Mouse (Mus musculus): ENCODE data around the gene Tctex1d2.

Tctex1d2 gene

DNA sequence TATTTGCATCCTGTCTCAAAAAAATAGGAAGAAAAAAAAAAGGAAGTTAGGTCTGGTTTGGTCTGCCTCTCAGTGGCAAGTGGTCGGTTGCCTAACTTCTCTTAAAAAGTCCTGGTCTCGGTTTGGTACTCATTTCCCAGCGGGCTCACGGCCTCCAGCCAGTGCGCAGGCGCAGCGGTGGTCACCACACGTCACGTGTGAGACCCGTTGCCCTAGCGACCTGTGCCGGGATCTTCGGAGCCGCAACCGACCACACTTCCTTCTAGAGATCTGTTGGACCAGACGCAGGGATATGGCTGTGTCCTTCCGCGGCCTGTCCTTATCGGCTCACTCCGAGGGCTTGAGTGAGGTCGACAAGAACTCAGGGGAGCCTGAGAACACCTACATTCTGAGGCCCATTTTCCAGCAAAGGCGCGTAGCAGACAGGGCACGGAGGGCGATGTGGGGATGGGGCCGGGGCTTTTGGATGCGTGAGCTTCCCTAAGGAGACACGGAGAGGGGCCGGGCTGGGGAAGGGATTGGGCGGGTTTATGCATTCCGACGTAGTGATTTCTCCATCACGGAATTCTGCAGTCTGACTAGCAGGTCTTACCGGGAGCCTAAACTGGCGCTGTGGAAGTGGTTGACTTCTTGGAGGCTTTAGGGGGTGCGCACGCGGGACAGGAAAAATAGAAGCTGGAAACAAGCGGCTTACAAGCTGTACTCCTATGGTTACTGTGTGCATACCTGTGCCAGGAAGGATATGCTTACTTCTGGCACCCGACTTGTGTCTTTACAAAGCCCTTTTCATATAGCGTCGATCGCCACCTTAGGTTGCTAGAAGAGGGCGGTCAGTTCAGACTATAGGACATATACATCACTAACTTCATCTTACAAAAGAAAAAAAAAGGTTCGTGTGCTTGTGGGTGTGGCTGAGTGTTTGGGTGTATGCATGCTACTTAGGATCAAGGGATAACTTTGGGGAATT, at the start of gene Tctex1d2:
TSS of gene Tctex1d2 (plus strand) at position 186 of the 967 bp plus-strand sequence.
- CTCF ChIA-PET: interaction anchor here (0.6 kb wide), 1 partner anchor 26 kb away, joined by 4 read pairs; no protein-coding TSS in a partner anchor

DNA sequence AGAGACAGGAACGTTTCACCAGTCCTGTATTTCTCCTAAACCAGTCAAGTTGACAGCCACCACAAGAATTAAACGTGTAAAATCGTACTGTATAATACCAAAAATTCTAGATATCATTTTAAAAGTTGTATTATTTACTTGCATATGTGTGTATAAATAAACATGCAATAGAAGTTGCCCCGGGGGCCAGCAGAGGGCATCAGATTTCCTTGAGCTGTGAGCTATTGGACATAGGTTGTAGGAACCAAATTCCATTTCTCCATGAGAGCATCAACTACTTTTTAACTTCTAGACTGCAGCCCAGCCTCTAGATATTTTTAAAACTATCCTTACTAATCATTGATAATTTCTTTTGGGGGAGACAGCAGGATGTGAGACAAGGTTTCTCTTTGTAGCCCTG, 48.2 kb upstream of the Tctex1d2 start:
- CTCF ChIA-PET: no interaction called here

DNA sequence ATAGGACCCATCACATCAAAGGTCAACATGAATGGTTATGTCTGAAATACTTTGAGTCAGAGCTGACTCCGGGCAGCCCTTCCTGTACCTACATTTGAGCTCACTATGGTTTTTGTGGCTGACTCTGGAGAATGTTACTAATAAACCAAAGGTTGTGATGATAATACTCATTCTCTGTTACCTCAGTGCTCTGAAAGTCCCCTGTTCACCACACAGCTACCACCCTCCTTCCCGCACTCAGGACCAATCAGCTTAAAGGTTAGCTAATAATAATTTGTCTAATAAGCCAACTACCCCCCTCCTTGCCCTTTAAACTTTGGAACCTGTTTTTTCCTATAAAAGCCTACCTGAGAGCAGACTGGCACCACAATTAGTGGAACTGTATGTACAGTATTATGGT, 39.9 kb upstream of the Tctex1d2 start:
- CTCF ChIA-PET: no interaction called here

GRCm38 (mm10) chr16:32382901-32383300, 36.6 kb upstream of the Tctex1d2 start:
- CTCF ChIA-PET: no interaction called here

GRCm38 (mm10) chr16:32384885-32385284, 34.6 kb upstream of the Tctex1d2 start:
- CTCF ChIA-PET: no interaction called here

GRCm38 (mm10) chr16:32386826-32387225, 32.7 kb upstream of the Tctex1d2 start:
- CTCF ChIA-PET: no interaction called here

GRCm38 (mm10) chr16:32389049-32389448, 30.5 kb upstream of the Tctex1d2 start:
- CTCF ChIA-PET: no interaction called here

- CTCF ChIA-PET: no interaction called here
Measured at GRCm38 (mm10) chr16:32389841-32390240, 29.7 kb upstream of the Tctex1d2 start.

DNA sequence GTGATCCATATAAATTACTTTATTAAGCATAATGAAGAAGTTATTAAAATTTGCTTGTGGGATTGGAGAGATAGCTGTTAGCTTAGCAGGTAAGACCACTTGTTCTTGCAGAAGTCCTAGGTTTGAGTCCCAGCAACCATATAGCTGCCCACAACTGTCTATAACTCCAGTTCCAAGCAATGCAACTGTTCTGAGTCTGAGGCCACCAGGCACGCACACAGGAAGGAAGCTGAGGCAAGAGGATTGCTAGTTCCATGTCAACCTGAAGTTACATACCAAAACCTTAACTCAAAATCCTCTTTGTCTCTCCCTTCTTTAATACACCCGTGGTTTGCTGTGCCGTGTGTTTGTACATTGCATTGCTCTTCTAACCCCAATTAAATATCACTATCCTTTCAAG, 28.6 kb upstream of the Tctex1d2 start:
- CTCF ChIA-PET: interaction anchor here (0.6 kb wide), 1 partner anchor 128 kb away, joined by 14 read pairs; no protein-coding TSS in a partner anchor

GRCm38 (mm10) chr16:32395679-32396540, 23.6 kb upstream of the Tctex1d2 start:
- CTCF ChIA-PET: no interaction called here

- CTCF ChIA-PET: no interaction called here
Measured at GRCm38 (mm10) chr16:32396541-32396835, 23.0 kb upstream of the Tctex1d2 start.

GRCm38 (mm10) chr16:32398206-32398605, 21.3 kb upstream of the Tctex1d2 start:
- CTCF ChIA-PET: interaction anchor here (0.5 kb wide), 1 partner anchor 31 kb away, joined by 3 read pairs; no protein-coding TSS in a partner anchor

DNA sequence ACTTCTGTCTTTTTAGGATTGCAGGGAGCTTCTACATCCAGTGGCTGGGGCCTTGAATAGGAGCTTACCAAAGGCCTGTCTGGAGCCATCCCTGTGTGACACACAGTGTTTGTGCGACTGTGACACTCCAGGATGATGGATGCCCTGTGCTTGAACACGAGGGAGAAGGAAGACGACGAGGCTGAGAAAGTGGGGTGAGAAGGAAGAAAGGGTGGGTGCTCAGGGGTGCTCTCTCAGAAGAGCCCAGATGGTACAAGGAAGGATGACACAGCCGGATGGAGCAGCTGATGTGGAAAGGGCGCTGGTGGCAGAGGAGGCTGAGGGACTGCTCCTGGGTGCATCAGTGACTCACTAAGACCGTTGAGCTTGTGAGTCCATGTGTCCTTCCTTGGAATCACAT, 19.2 kb upstream of the Tctex1d2 start, which contains the start of gene Tm4sf19:
TSS of gene Tm4sf19 (plus strand) at position 240 of the 400 bp plus-strand sequence.
- CTCF ChIA-PET: no interaction called here

- CTCF ChIA-PET: no interaction called here
Measured at GRCm38 (mm10) chr16:32401335-32401965, 18.1 kb upstream of the Tctex1d2 start.

- CTCF ChIA-PET: interaction anchor here (0.6 kb wide), 1 partner anchor 11 kb away, joined by 6 read pairs; no protein-coding TSS in a partner anchor
Measured at GRCm38 (mm10) chr16:32402818-32403217, 16.7 kb upstream of the Tctex1d2 start.

- CTCF ChIA-PET: no interaction called here
Measured at GRCm38 (mm10) chr16:32405716-32406115, 13.8 kb upstream of the Tctex1d2 start.

GRCm38 (mm10) chr16:32406671-32407070, 12.8 kb upstream of the Tctex1d2 start:
- CTCF ChIA-PET: no interaction called here

- CTCF ChIA-PET: no interaction called here
Measured at GRCm38 (mm10) chr16:32407730-32408129, 11.8 kb upstream of the Tctex1d2 start.

DNA sequence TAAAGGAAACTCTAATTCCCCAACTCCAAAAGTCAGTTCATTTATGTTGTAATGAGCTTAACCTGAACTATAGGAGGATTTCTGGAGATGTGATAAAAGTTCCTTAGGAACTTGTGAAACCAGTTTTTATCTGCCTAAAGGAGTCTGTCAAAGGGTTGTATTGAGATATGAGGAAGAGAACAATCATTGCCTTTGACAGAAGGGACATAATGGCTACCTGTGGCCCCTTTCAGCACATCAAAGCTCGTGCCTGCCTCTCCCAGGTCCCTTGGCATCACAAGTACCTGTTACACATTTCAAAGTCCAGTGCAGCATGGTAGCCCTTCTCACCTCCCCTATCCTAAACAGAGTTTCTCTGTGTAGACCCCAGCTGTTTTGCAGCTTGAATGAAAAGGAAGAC, 2.0 kb upstream of the Tctex1d2 start:
- CTCF ChIA-PET: no interaction called here

DNA sequence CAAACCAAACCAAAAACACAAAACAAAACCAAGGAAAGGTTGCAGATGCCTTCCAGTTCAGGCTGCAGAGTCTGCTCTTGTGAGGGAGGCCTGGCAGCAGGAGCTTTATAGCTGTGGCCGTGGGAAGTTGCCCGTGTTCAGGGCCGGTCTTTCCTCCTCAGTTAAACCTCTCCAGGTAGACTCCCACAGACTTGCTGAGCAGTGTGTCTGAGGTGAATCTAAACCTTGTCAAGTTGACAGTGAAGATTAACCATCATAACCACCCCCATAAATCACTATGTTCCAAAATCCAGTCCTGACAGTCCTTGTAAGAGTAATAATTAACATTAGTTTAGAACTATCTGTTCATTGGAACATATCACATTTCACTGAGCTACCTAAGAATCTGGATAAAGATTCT, 8.0 kb downstream of the Tctex1d2 start:
- CTCF ChIA-PET: no interaction called here

DNA sequence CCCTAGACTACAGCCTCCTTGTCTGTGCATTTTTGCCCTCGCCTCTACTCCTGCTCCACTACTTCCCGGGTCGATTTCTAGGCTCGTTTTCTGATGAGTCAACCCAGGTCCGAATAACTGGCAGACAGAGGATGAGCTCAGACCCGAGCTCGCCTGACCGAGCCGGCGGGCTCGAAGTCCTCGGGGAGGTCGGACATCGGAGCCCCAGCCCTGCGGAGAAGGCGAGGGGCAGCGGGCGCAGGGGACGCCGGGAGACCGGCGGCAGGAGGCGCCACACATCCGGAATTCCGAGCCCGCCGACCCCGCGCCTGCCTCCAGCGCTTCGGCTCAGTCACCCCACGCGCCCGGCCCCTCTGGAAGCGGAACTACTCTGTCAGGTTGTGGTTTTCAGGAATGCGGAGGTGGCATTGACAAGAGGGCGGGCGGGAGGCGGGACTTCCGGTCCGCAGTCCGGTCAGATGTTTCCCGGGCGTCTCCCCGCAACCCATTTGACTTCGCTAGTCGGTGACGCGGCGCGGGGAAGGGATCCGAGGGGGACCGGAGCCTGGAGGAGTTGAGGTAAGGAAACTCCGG, 11.1 kb downstream of the Tctex1d2 start, which contains the start of gene Pcyt1a:
TSS of gene Pcyt1a (plus strand) at position 448 of the 573 bp plus-strand sequence.
- CTCF ChIA-PET: interaction anchor here (0.6 to 0.7 kb wide), 7 partner anchors 70 to 749 kb away, joined by 3 to 14 read pairs (median 8); no protein-coding TSS in a partner anchor
